Mouse (Mus musculus): ENCODE measurements at regions not wholly inside any gene's neighbourhood (a gene's known extent, or its start where the extent isn't known, plus 50 kb on each side); places are given as distances from the start of the nearest gene placed in this dataset.

- no peak for DNase-seq (ENCODE audit: low spot score in 2 of 2)
Observed at GRCm38 (mm10) chr11:33061570-33061969, 85.6 kb downstream of the Fgf18 start.

- no peak for DNase-seq (ENCODE audit: low spot score in 2 of 2)
Observed at GRCm38 (mm10) chr11:33060352-33060751, 86.8 kb downstream of the Fgf18 start.

- DNase-seq (ENCODE audit: low spot score in 2 of 2), result no peak
Observed at GRCm38 (mm10) chr11:33050216-33050615, 97.0 kb downstream of the Fgf18 start.

- DNase-seq (ENCODE audit: low spot score in 2 of 2), result no peak
Observed at GRCm38 (mm10) chr11:33039854-33040792, 107.1 kb downstream of the Fgf18 start.

- DNase-seq (ENCODE audit: low spot score in 2 of 2), result no peak
Observed at GRCm38 (mm10) chr11:33036367-33036766, 110.8 kb downstream of the Fgf18 start.

GRCm38 (mm10) chr11:33028920-33029319, 118.3 kb downstream of the Fgf18 start:
- DNase-seq (ENCODE audit: low spot score in 2 of 2), result no peak

- DNase-seq (ENCODE audit: low spot score in 2 of 2), result no peak
Observed at GRCm38 (mm10) chr11:33027121-33027520, 120.1 kb downstream of the Fgf18 start.

GRCm38 (mm10) chr11:33013229-33014185, 133.7 kb downstream of the Fgf18 start:
- peak; percentile 70 to 79 for DNase-seq (ENCODE audit: low spot score in 2 of 2)

GRCm38 (mm10) chr11:33012384-33013160, 134.6 kb downstream of the Fgf18 start:
- DNase-seq (ENCODE audit: low spot score in 2 of 2), result no peak

GRCm38 (mm10) chr11:33008611-33009010, 138.6 kb downstream of the Fgf18 start:
- DNase-seq (ENCODE audit: low spot score in 2 of 2), result no peak

GRCm38 (mm10) chr11:33007826-33008530, 139.2 kb downstream of the Fgf18 start:
- no peak for DNase-seq (ENCODE audit: low spot score in 2 of 2)

- DNase-seq (ENCODE audit: low spot score in 2 of 2), result no peak
Observed at GRCm38 (mm10) chr11:33007366-33007765, 139.8 kb downstream of the Fgf18 start.

GRCm38 (mm10) chr11:33005183-33005582, 142.0 kb downstream of the Fgf18 start:
- DNase-seq (ENCODE audit: low spot score in 2 of 2), result no peak

GRCm38 (mm10) chr11:33004603-33005002, 142.6 kb downstream of the Fgf18 start:
- DNase-seq (ENCODE audit: low spot score in 2 of 2), result no peak

GRCm38 (mm10) chr11:32999684-33000255, 147.4 kb downstream of the Fgf18 start:
- DNase-seq (ENCODE audit: low spot score in 2 of 2), result no peak

GRCm38 (mm10) chr11:32998687-32999605, 148.3 kb downstream of the Fgf18 start:
- no peak for DNase-seq (ENCODE audit: low spot score in 2 of 2)

- no peak for DNase-seq (ENCODE audit: low spot score in 2 of 2)
Observed at GRCm38 (mm10) chr11:32994391-32994790, 152.8 kb downstream of the Fgf18 start.

- DNase-seq (ENCODE audit: low spot score in 2 of 2), result no peak
Observed at GRCm38 (mm10) chr11:32993439-32993838, 153.8 kb downstream of the Fgf18 start.

- no peak for DNase-seq (ENCODE audit: low spot score in 2 of 2)
Observed at GRCm38 (mm10) chr11:32991036-32991616, 156.1 kb downstream of the Fgf18 start.

Measured in urinary bladder, postnatal 4 days (tissue).